14 mouse cellular contexts compared by ENCODE assay signal in the genomic region with DNA sequence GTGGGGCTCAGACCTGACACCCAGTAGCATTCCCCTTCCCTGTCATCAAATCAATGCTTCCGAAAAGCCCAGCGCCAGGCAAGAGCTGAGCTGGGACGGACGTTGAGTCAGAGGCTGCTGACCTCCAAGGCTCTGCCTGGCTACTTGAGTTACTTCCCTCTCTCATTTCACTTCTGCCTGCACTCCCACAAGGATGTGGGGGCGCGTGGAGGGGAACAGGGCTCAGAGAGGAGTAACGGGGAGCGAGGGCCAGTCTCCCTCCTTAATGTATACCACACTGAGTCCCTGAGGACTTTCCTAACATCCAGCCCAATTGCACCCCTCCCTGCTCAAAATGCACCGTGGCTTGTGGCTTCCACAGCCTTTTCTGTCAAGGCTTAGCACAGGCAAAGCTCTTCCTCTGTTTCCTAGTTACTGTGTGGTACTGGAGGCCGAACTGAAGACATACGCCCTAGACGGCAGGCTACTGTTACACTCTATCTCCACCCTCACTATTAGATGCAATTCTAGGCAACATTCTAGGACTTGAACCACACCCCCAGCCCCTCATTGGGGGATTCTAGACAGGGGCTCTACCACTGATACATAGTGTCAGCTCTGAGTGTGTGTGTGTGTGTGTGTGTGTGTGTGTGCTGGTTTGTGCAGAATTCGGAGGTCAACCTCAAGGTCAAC. TPM values are rescaled to one million over a fixed set of nuclear protein-coding genes. Genes with fewer than 3 reads are reported as not detected.
DNase-seq lines count a peak whose midpoint lies in the region; ATAC-seq lines count a peak whose summit lies in the region.
"Had no signal": no experiment of that assay in that cellular context is flagged by ENCODE, and none has a peak within 500 bp of the region (broad histone marks: within the 10 kb centered on the region; RNA-seq: fewer than 3 reads in every experiment).

No protein-coding gene starts in this region.

- 63% methylated on average over 13 of the region's 13 CpGs for WGBS in neural tube, embryonic 13.5 days
- 34% methylated on average over 13 of the region's 13 CpGs for WGBS in liver, embryonic 16.5 days (ENCODE audit: insufficient replicate concordance)
- WGBS in midbrain, embryonic 11.5 days, result 68% methylated on average over 13 of the region's 13 CpGs

- intact Hi-C loops in gastrocnemius, postnatal 36 days (cut with DNase I), result no loop called here

- H3K36me3 ChIP-seq in neural tube, embryonic 13.5 days, result no peaks in the 10 kb centered on the region
- H3K36me3 ChIP-seq in liver, embryonic 16.5 days (ENCODE audit: control insufficient read depth, insufficient read depth), result peaks cover 20% of the 10 kb centered on the region
- H3K36me3 ChIP-seq in midbrain, embryonic 11.5 days (ENCODE audit: control insufficient read depth, insufficient read depth, low read length), result no peaks in the 10 kb centered on the region
- H3K36me3 ChIP-seq: midbrain, embryonic 10.5 days had no signal

- H3K4me3 ChIP-seq in neural tube, embryonic 13.5 days, result no peak overlapping the region
- no peak overlapping the region for H3K4me3 ChIP-seq in liver, embryonic 16.5 days (ENCODE audit: low read depth, low read length)
- no peak overlapping the region for H3K4me3 ChIP-seq in midbrain, embryonic 11.5 days (ENCODE audit: low read depth, low read length)
- H3K4me3 ChIP-seq: midbrain, embryonic 10.5 days had no signal

- peaks cover 27% of the 10 kb centered on the region for H3K4me1 ChIP-seq in neural tube, embryonic 13.5 days (replicated peaks)
- peaks cover 39% of the 10 kb centered on the region for H3K4me1 ChIP-seq in liver, embryonic 16.5 days (ENCODE audit: control insufficient read depth, low read depth, low read length)
- H3K4me1 ChIP-seq in midbrain, embryonic 11.5 days (ENCODE audit: control insufficient read depth, insufficient read depth, low read length), result no peaks in the 10 kb centered on the region

- DNase-seq in gastrocnemius, postnatal 25 days, result peak; percentile 6
- DNase-seq in gastrocnemius, postnatal 36 days, result no peak
- no peak for DNase-seq in neural tube, embryonic 10.5 days (ENCODE audit: extremely low spot score, low spot score)
- no peak for DNase-seq in embryo, embryonic 10 days (ENCODE audit: low spot score)
- no peak for DNase-seq in Muller cell, postnatal 12 days (ENCODE audit: inconsistent ontology term)
- no peak for DNase-seq in midbrain, embryonic 11.5 days (ENCODE audit: low spot score, missing footprints)
- DNase-seq: forebrain, postnatal 0 days; kidney, postnatal 25 days had no signal

- 0 out of 2 replicates have a peak overlapping the region, but pooled peaks have one; percentile 17 for H3K9ac ChIP-seq in neural tube, embryonic 13.5 days
- no peak overlapping the region; the same call in 1 of the 2 replicates for H3K9ac ChIP-seq in liver, embryonic 16.5 days (ENCODE audit: low read depth, low read length)
- H3K9ac ChIP-seq in midbrain, embryonic 11.5 days (ENCODE audit: low read length), result no peak overlapping the region
- H3K9ac ChIP-seq: forebrain, postnatal 0 days had no signal

- H3K4me2 ChIP-seq in neural tube, embryonic 13.5 days, result no peak overlapping the region
- no peak overlapping the region for H3K4me2 ChIP-seq in liver, embryonic 16.5 days (ENCODE audit: low read depth, low read length)
- no peak overlapping the region for H3K4me2 ChIP-seq in midbrain, embryonic 11.5 days

- H3K9me3 ChIP-seq in neural tube, embryonic 13.5 days, result no peaks in the 10 kb centered on the region
- no peaks in the 10 kb centered on the region for H3K9me3 ChIP-seq in liver, embryonic 16.5 days (replicated peaks; ENCODE audit: control insufficient read depth, low read length)
- H3K9me3 ChIP-seq in midbrain, embryonic 11.5 days (ENCODE audit: control insufficient read depth, low read length), result no peaks in the 10 kb centered on the region
- H3K9me3 ChIP-seq: midbrain, embryonic 10.5 days had no signal

- ATAC-seq in neural tube, embryonic 13.5 days (ENCODE audit: low read depth), result no peak
- ATAC-seq in liver, embryonic 16.5 days (ENCODE audit: low read depth), result no peak
- no peak for ATAC-seq in midbrain, embryonic 11.5 days (ENCODE audit: low FRiP score)
- ATAC-seq: forebrain, postnatal 0 days had no signal

- 0 out of 2 replicates have a peak, but pooled peaks cover under 1% of the 10 kb centered on the region for H3K27me3 ChIP-seq in neural tube, embryonic 13.5 days
- H3K27me3 ChIP-seq in liver, embryonic 16.5 days (ENCODE audit: control insufficient read depth, insufficient read depth, low read depth, low read length), result no peaks in the 10 kb centered on the region
- no peaks in the 10 kb centered on the region for H3K27me3 ChIP-seq in midbrain, embryonic 11.5 days (ENCODE audit: control insufficient read depth, insufficient read depth, low read length)

- H3K27ac ChIP-seq in neural tube, embryonic 13.5 days (replicated peaks), result peak overlapping the region; percentile 46
- H3K27ac ChIP-seq in liver, embryonic 16.5 days (ENCODE audit: low read length), result 0 out of 2 replicates have a peak overlapping the region, but pooled peaks have one; percentile 8
- H3K27ac ChIP-seq in midbrain, embryonic 11.5 days (ENCODE audit: low read depth, low read length), result no peak overlapping the region
- H3K27ac ChIP-seq: midbrain, embryonic 10.5 days had no signal

RNA-seq across cellular contexts. Expression of gene Smg9, which starts 9.8 kb away (rescaled TPM):
- 10 to 100 TPM in 1 of 2 experiments, 1 to 10 TPM in 1; 8.2 to 11.0 TPM for total RNA-seq in gastrocnemius, postnatal 25 days (2021)
- total RNA-seq in gastrocnemius, postnatal 36 days (2021), result 10 to 100 TPM in 1 of 2 experiments, 1 to 10 TPM in 1; 9.8 to 11.5 TPM
- 36.2 and 37.7 TPM in 2 replicates for polyA plus RNA-seq in neural tube, embryonic 13.5 days (2015; fragmentation: Nextera tagmentation; extraction: Ambion mirVana)
- 12.8 and 14.3 TPM in 2 replicates for polyA plus RNA-seq in liver, embryonic 16.5 days (2015; fragmentation: Nextera tagmentation; extraction: Ambion mirVana)
- polyA plus RNA-seq in midbrain, embryonic 11.5 days (2014; fragmentation: Nextera tagmentation; extraction: Ambion mirVana), result 18.7 and 20.9 TPM in 2 replicates

RNA-seq across cellular contexts. Expression of gene Kcnn4, which starts 19.6 kb away (rescaled TPM):
- total RNA-seq in gastrocnemius, postnatal 25 days (2021), result under 1 TPM; 0.13 to 0.70 TPM
- 1 to 10 TPM in 1 of 2 experiments, under 1 TPM in 1; 0.42 to 1.2 TPM for total RNA-seq in gastrocnemius, postnatal 36 days (2021)
- polyA plus RNA-seq in neural tube, embryonic 13.5 days (2015; fragmentation: Nextera tagmentation; extraction: Ambion mirVana), result 2.1 and 2.2 TPM in 2 replicates
- 91.9 and 93.4 TPM in 2 replicates for polyA plus RNA-seq in liver, embryonic 16.5 days (2015; fragmentation: Nextera tagmentation; extraction: Ambion mirVana)
- 2.8 and 3.4 TPM in 2 replicates for polyA plus RNA-seq in midbrain, embryonic 11.5 days (2014; fragmentation: Nextera tagmentation; extraction: Ambion mirVana)

RNA-seq across cellular contexts. Expression of gene Lypd5, which starts 40.7 kb away (rescaled TPM):
- total RNA-seq in gastrocnemius, postnatal 25 days (2021), result not detected
- total RNA-seq in gastrocnemius, postnatal 36 days (2021), result not detected
- not detected in 2 replicates for polyA plus RNA-seq in neural tube, embryonic 13.5 days (2015; fragmentation: Nextera tagmentation; extraction: Ambion mirVana)
- not detected in 2 replicates for polyA plus RNA-seq in liver, embryonic 16.5 days (2015; fragmentation: Nextera tagmentation; extraction: Ambion mirVana)
- not detected in 2 replicates for polyA plus RNA-seq in midbrain, embryonic 11.5 days (2014; fragmentation: Nextera tagmentation; extraction: Ambion mirVana)
- total RNA-seq: forebrain, postnatal 0 days; hematopoietic stem cell, adult 5-6 weeks; left cerebral cortex, postnatal 25 days had no signal
- polyA plus RNA-seq: forebrain, postnatal 0 days; midbrain, embryonic 10.5 days; spleen, adult 2 months had no signal

RNA-seq across cellular contexts. Expression of gene Tescl, which starts 55.9 kb away (rescaled TPM):
- not detected for total RNA-seq in gastrocnemius, postnatal 25 days (2021)
- not detected for total RNA-seq in gastrocnemius, postnatal 36 days (2021)
- 0.31 TPM in 1 of 2 replicates, not detected in the other for polyA plus RNA-seq in neural tube, embryonic 13.5 days (2015; fragmentation: Nextera tagmentation; extraction: Ambion mirVana)
- not detected in 2 replicates for polyA plus RNA-seq in liver, embryonic 16.5 days (2015; fragmentation: Nextera tagmentation; extraction: Ambion mirVana)
- 0.26 TPM in 1 of 2 replicates, not detected in the other for polyA plus RNA-seq in midbrain, embryonic 11.5 days (2014; fragmentation: Nextera tagmentation; extraction: Ambion mirVana)
- total RNA-seq: forebrain, postnatal 0 days; hematopoietic stem cell, adult 5-6 weeks; left cerebral cortex, postnatal 25 days had no signal
- polyA plus RNA-seq: forebrain, postnatal 0 days had no signal

Comparison
In these comparisons a context has a peak if more than half of its experiments do, and no peak if none do; other contexts are left out.
1. RNA of gene Kcnn4, which starts 19.6 kb away (polyA plus RNA-seq): 91.9 to 93.4 TPM in liver, embryonic 16.5 days; 2.8 to 3.4 TPM in midbrain, embryonic 11.5 days and 2.1 to 2.2 TPM in neural tube, embryonic 13.5 days; every median in the first group is over 10 times any median in the second.